Mouse (Mus musculus): ENCODE measurements around the gene Cers6. TPM values are rescaled to one million over a fixed set of nuclear protein-coding genes. Genes with fewer than 3 reads are reported as not detected.

The Cers6 gene
- polyA plus RNA-seq, 1 experiment, result 78.2 TPM

GRCm38 (mm10) chr2:68935721-68936294 lies 74.6 kb downstream of the Cers6 start:
- Histone ChIP-seq H3K27ac (ENCODE audit: insufficient read depth, low read length) (no peak overlapping the region), H3K4me3 (ENCODE audit: insufficient read depth, low read length) (no peak overlapping the region), H3K4me1 (ENCODE audit: control insufficient read depth, insufficient read depth, low read length) (no peaks in the 10 kb centered on the region)
- no peak for TF ChIP-seq POLR2A (IDR thresholded peaks at IDR 0.05; ENCODE audit: low read depth, low read length)
- TF ChIP-seq CTCF (IDR thresholded peaks at IDR 0.05; ENCODE audit: borderline replicate concordance, insufficient read depth, low read length), result no peak

GRCm38 (mm10) chr2:68936773-68937172 lies 75.5 kb downstream of the Cers6 start:
- Histone ChIP-seq H3K27ac (ENCODE audit: insufficient read depth, low read length) (no peak overlapping the region), H3K4me1 (ENCODE audit: control insufficient read depth, insufficient read depth, low read length) (no peaks in the 10 kb centered on the region), H3K4me3 (ENCODE audit: insufficient read depth, low read length) (no peak overlapping the region)
- TF ChIP-seq CTCF (IDR thresholded peaks at IDR 0.05; ENCODE audit: borderline replicate concordance, insufficient read depth, low read length) (no peak), POLR2A (IDR thresholded peaks at IDR 0.05; ENCODE audit: low read depth, low read length) (no peak)

GRCm38 (mm10) chr2:68937833-68938232 lies 76.6 kb downstream of the Cers6 start:
- no peaks in the 10 kb centered on the region for H3K4me1 ChIP-seq (ENCODE audit: control insufficient read depth, insufficient read depth, low read length)
- H3K4me3 ChIP-seq (ENCODE audit: insufficient read depth, low read length), result no peak overlapping the region
- no peak overlapping the region for H3K27ac ChIP-seq (ENCODE audit: insufficient read depth, low read length)
- TF ChIP-seq CTCF (IDR thresholded peaks at IDR 0.05; ENCODE audit: borderline replicate concordance, insufficient read depth, low read length), result no peak
- TF ChIP-seq POLR2A (IDR thresholded peaks at IDR 0.05; ENCODE audit: low read depth, low read length), result no peak

- Histone ChIP-seq H3K4me1 (ENCODE audit: control insufficient read depth, insufficient read depth, low read length) (no peaks in the 10 kb centered on the region), H3K27ac (ENCODE audit: insufficient read depth, low read length) (no peak overlapping the region), H3K4me3 (ENCODE audit: insufficient read depth, low read length) (no peak overlapping the region)
- TF ChIP-seq POLR2A (IDR thresholded peaks at IDR 0.05; ENCODE audit: low read depth, low read length), result no peak
- no peak for TF ChIP-seq CTCF (IDR thresholded peaks at IDR 0.05; ENCODE audit: borderline replicate concordance, insufficient read depth, low read length)
Measured at GRCm38 (mm10) chr2:68944898-68945297, 83.7 kb downstream of the Cers6 start.

- TF ChIP-seq CTCF (IDR thresholded peaks at IDR 0.05; ENCODE audit: borderline replicate concordance, insufficient read depth, low read length) (no peak), POLR2A (IDR thresholded peaks at IDR 0.05; ENCODE audit: low read depth, low read length) (no peak)
- no peaks in the 10 kb centered on the region for H3K4me1 ChIP-seq (ENCODE audit: control insufficient read depth, insufficient read depth, low read length)
- H3K4me3 ChIP-seq (ENCODE audit: insufficient read depth, low read length), result no peak overlapping the region
- H3K27ac ChIP-seq (ENCODE audit: insufficient read depth, low read length), result no peak overlapping the region
Measured at GRCm38 (mm10) chr2:68945976-68946375, 84.7 kb downstream of the Cers6 start.

DNA sequence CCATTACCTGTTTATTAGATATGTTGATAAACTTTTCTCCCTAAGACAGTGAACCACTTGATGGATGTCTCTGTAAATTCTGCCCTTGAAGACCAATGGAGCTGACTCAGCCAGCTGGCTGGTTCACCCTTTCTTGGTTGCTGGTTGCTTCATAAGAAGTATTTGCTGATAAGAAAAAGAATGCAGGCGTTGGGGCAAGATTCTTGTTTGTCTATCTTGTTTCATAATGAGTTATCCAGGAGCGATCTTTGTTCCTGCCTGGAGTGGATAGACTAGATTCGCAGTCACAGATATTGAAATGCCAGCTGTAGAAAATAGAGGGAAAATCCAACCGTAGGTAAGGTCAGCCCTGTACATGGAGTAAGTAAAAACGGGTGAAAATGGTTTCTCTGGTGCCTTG lies 85.6 kb downstream of the Cers6 start:
- TF ChIP-seq POLR2A (IDR thresholded peaks at IDR 0.05; ENCODE audit: low read depth, low read length) (no peak), CTCF (IDR thresholded peaks at IDR 0.05; ENCODE audit: borderline replicate concordance, insufficient read depth, low read length) (no peak)
- no peak overlapping the region for H3K4me3 ChIP-seq (ENCODE audit: insufficient read depth, low read length)
- no peaks in the 10 kb centered on the region for H3K4me1 ChIP-seq (ENCODE audit: control insufficient read depth, insufficient read depth, low read length)
- no peak overlapping the region for H3K27ac ChIP-seq (ENCODE audit: insufficient read depth, low read length)

DNA sequence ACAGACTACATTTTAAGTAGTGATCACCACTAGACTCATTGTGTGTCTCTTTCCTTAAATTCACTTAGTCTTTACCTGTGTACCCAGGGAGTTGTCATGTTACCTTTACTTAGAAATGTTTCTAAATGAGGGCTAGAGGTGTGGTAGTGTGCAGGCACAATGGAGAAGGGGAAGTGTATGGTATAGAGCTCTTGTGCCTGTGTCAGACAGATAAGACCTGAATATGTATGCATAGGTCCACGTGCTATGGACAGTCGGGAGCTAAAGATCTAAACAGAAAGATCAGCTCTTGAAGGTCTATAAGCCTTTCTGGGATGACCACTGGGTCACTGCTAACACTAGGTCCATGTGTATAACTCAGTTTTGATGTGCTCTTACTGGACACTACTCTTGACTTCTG lies 87.9 kb downstream of the Cers6 start:
- Histone ChIP-seq H3K4me3 (ENCODE audit: insufficient read depth, low read length) (no peak overlapping the region), H3K27ac (ENCODE audit: insufficient read depth, low read length) (peak overlapping the region; percentile 4; the same call in 1 of the 2 replicates), H3K4me1 (ENCODE audit: control insufficient read depth, insufficient read depth, low read length) (no peaks in the 10 kb centered on the region)
- TF ChIP-seq CTCF (IDR thresholded peaks at IDR 0.05; ENCODE audit: borderline replicate concordance, insufficient read depth, low read length), result no peak
- TF ChIP-seq POLR2A (IDR thresholded peaks at IDR 0.05; ENCODE audit: low read depth, low read length), result no peak

DNA sequence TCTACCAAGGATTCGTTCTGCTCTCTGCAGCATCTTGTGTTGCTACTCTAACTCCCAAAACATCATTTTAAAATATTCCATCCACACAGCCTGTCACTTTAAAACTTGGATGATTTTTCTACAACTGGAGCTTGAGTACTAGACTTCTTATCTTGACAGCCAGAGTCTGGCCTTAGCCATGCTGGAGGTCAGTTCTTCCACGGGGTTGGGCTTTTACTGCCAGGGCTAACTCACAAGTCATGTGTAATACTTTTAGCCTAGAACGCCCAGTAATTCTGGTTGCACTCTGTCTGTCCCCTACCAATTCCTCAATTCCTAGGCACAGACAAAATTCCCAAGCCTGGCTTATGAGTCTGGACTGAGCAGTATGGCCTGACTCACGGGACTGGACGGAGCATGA lies 88.5 kb downstream of the Cers6 start:
- no peaks in the 10 kb centered on the region for H3K4me1 ChIP-seq (ENCODE audit: control insufficient read depth, insufficient read depth, low read length)
- H3K4me3 ChIP-seq (ENCODE audit: insufficient read depth, low read length), result no peak overlapping the region
- H3K27ac ChIP-seq (ENCODE audit: insufficient read depth, low read length), result no peak overlapping the region
- TF ChIP-seq CTCF (IDR thresholded peaks at IDR 0.05; ENCODE audit: borderline replicate concordance, insufficient read depth, low read length) (no peak), POLR2A (IDR thresholded peaks at IDR 0.05; ENCODE audit: low read depth, low read length) (no peak)

DNA sequence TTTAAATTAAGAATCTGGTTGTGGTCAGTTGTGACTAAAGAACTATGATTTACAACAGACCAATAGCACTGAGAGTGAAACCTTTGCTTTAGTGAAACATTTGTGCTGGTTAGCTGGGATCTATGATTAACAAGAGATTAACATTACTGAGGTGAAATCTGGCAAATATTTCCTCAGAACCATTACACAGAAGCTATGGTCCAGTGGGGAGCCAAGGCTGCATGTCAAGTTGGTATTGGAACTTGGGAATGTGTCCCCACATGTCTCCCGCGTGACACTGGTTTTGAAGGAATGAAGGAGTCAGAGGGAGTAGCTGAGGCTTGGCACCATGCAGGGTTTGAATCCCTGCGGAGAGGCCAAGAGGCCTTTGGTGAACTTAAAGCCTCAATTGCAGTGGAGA lies 90.5 kb downstream of the Cers6 start:
- H3K4me3 ChIP-seq (ENCODE audit: insufficient read depth, low read length), result no peak overlapping the region
- H3K4me1 ChIP-seq (ENCODE audit: control insufficient read depth, insufficient read depth, low read length), result peaks cover 5% of the 10 kb centered on the region
- TF ChIP-seq CTCF (IDR thresholded peaks at IDR 0.05; ENCODE audit: borderline replicate concordance, insufficient read depth, low read length) (no peak), POLR2A (IDR thresholded peaks at IDR 0.05; ENCODE audit: low read depth, low read length) (no peak)
- no peak overlapping the region for H3K27ac ChIP-seq (ENCODE audit: insufficient read depth, low read length)

DNA sequence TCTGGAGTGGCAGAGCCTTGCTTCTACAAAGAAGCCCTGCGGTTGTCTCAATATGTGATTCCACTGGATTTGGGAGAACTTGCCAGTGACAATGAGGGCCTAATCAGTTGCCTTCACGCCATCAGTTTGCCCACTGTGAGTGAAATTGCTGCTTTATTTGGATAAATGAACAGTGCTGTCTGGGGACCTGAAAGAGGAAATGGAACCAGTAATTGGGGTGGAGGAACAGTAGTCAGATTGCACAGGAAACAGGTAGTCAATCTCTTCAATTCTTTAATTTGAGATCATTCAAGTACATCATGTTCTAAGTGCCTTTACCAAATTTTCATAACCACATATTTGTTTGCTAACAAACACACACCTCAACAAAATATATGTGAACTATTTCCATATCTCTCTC lies 92.4 kb downstream of the Cers6 start:
- H3K4me1 ChIP-seq (ENCODE audit: control insufficient read depth, insufficient read depth, low read length), result peaks cover 9% of the 10 kb centered on the region
- TF ChIP-seq CTCF (IDR thresholded peaks at IDR 0.05; ENCODE audit: borderline replicate concordance, insufficient read depth, low read length) (no peak), POLR2A (IDR thresholded peaks at IDR 0.05; ENCODE audit: low read depth, low read length) (no peak)
- no peak overlapping the region for H3K27ac ChIP-seq (ENCODE audit: insufficient read depth, low read length)
- no peak overlapping the region for H3K4me3 ChIP-seq (ENCODE audit: insufficient read depth, low read length)

- TF ChIP-seq POLR2A (IDR thresholded peaks at IDR 0.05; ENCODE audit: low read depth, low read length) (no peak), CTCF (IDR thresholded peaks at IDR 0.05; ENCODE audit: borderline replicate concordance, insufficient read depth, low read length) (no peak)
- H3K27ac ChIP-seq (ENCODE audit: insufficient read depth, low read length), result no peak overlapping the region
- peaks cover 9% of the 10 kb centered on the region for H3K4me1 ChIP-seq (ENCODE audit: control insufficient read depth, insufficient read depth, low read length)
- no peak overlapping the region for H3K4me3 ChIP-seq (ENCODE audit: insufficient read depth, low read length)
Measured at GRCm38 (mm10) chr2:68955496-68955895, 94.3 kb downstream of the Cers6 start.
